Mouse (Mus musculus): Measurements from ENCODE around the gene Bmper.

DNA sequence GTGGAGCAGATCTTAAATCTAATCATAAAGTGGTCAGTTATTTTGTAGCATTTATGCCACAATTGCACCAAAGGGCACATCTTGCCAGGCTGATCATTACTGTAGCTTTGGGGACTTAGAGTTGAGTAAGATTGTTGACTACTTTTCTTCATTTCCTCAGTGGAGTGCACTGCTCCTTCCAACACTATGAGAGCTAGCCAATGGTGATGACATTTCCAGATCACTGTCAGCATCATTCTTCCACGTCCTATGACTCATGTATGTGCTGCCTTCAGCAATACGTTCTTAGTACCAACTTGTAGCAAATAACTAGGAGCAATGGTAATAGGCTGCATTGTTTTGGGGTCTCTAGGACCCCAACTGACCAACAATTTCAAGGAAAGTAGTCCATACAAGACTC lies 33.7 kb downstream of the Bmper start:
- no peak for TF ChIP-seq CTCF (IDR thresholded peaks at IDR 0.05; ENCODE audit: low read depth)
- no peak for TF ChIP-seq EP300 (IDR thresholded peaks at IDR 0.05; ENCODE audit: low read depth)
